Mouse (Mus musculus): ENCODE results near the gene Smoc2. TPM values are rescaled to one million over a fixed set of nuclear protein-coding genes. Genes with fewer than 3 reads are reported as not detected.

Gene Smoc2
- polyA plus RNA-seq, 1 experiment from 2014 or later, result 184 TPM

- Histone ChIP-seq H3K4me1 (replicated peaks; ENCODE audit: control insufficient read depth, insufficient read depth, low read length) (no peaks in the 10 kb centered on the region), H3K4me3 (ENCODE audit: low read depth, low read length) (no peak overlapping the region), H3K36me3 (ENCODE audit: control insufficient read depth, insufficient read depth, low read length) (no peaks in the 10 kb centered on the region), H3K27me3 (replicated peaks; ENCODE audit: control insufficient read depth, insufficient read depth, low read length) (no peaks in the 10 kb centered on the region), H3K9ac (ENCODE audit: low read length) (no peak overlapping the region), H3K4me2 (ENCODE audit: low read length) (no peak overlapping the region), H3K27ac (ENCODE audit: low read depth) (no peak overlapping the region), H3K9me3 (ENCODE audit: control insufficient read depth, low read length) (no peaks in the 10 kb centered on the region)
- 83% methylated on average over 4 of the region's 4 CpGs for WGBS
- DNase-seq (ENCODE audit: low spot score) (no peak), ATAC-seq (replicated peaks; ENCODE audit: low FRiP score, low TSS enrichment, low read depth) (no peak)
Observed at GRCm38 (mm10) chr17:14345556-14345955, 66.2 kb downstream of the Smoc2 start.

- no peak overlapping the region for H3K9ac ChIP-seq (ENCODE audit: low read length)
- no peak overlapping the region for H3K27ac ChIP-seq (ENCODE audit: low read depth)
- DNase-seq (ENCODE audit: low spot score) (no peak), ATAC-seq (replicated peaks; ENCODE audit: low FRiP score, low TSS enrichment, low read depth) (no peak)
- WGBS, result 85% methylated on average over 3 of the region's 3 CpGs
- no peaks in the 10 kb centered on the region for H3K27me3 ChIP-seq (replicated peaks; ENCODE audit: control insufficient read depth, insufficient read depth, low read length)
- H3K36me3 ChIP-seq (ENCODE audit: control insufficient read depth, insufficient read depth, low read length), result no peaks in the 10 kb centered on the region
- no peaks in the 10 kb centered on the region for H3K4me1 ChIP-seq (replicated peaks; ENCODE audit: control insufficient read depth, insufficient read depth, low read length)
- H3K4me3 ChIP-seq (ENCODE audit: low read depth, low read length), result no peak overlapping the region
- no peak overlapping the region for H3K4me2 ChIP-seq (ENCODE audit: low read length)
- H3K9me3 ChIP-seq (ENCODE audit: control insufficient read depth, low read length), result no peaks in the 10 kb centered on the region
Observed at GRCm38 (mm10) chr17:14346891-14347290, 67.6 kb downstream of the Smoc2 start.

- Histone ChIP-seq H3K4me1 (replicated peaks; ENCODE audit: control insufficient read depth, insufficient read depth, low read length) (peaks cover 8% of the 10 kb centered on the region), H3K27me3 (replicated peaks; ENCODE audit: control insufficient read depth, insufficient read depth, low read length) (no peaks in the 10 kb centered on the region), H3K4me2 (ENCODE audit: low read length) (no peak overlapping the region), H3K9me3 (ENCODE audit: control insufficient read depth, low read length) (no peaks in the 10 kb centered on the region), H3K36me3 (ENCODE audit: control insufficient read depth, insufficient read depth, low read length) (no peaks in the 10 kb centered on the region), H3K9ac (ENCODE audit: low read length) (no peak overlapping the region), H3K4me3 (ENCODE audit: low read depth, low read length) (no peak overlapping the region), H3K27ac (ENCODE audit: low read depth) (no peak overlapping the region)
- ATAC-seq (replicated peaks; ENCODE audit: low FRiP score, low TSS enrichment, low read depth) (no peak), DNase-seq (ENCODE audit: low spot score) (no peak)
- 70% methylated on average over 6 of the region's 6 CpGs for WGBS
Observed at GRCm38 (mm10) chr17:14349086-14349814, 69.9 kb downstream of the Smoc2 start.

- no peaks in the 10 kb centered on the region for H3K27me3 ChIP-seq (replicated peaks; ENCODE audit: control insufficient read depth, insufficient read depth, low read length)
- WGBS, result 31% methylated on average over 10 of the region's 10 CpGs
- H3K4me2 ChIP-seq (ENCODE audit: low read length), result no peak overlapping the region
- H3K36me3 ChIP-seq (ENCODE audit: control insufficient read depth, insufficient read depth, low read length), result 0 out of 2 replicates have a peak, but pooled peaks cover 6% of the 10 kb centered on the region
- peaks cover 8% of the 10 kb centered on the region for H3K4me1 ChIP-seq (replicated peaks; ENCODE audit: control insufficient read depth, insufficient read depth, low read length)
- DNase-seq (ENCODE audit: low spot score) (peak; percentile 64), ATAC-seq (replicated peaks; ENCODE audit: low FRiP score, low TSS enrichment, low read depth) (peak; percentile 92)
- no peak overlapping the region for H3K4me3 ChIP-seq (ENCODE audit: low read depth, low read length)
- peak overlapping the region; percentile 80 for H3K27ac ChIP-seq (ENCODE audit: low read depth)
- no peak overlapping the region for H3K9ac ChIP-seq (ENCODE audit: low read length)
- no peaks in the 10 kb centered on the region for H3K9me3 ChIP-seq (ENCODE audit: control insufficient read depth, low read length)
Observed at GRCm38 (mm10) chr17:14353219-14354079, 74.1 kb downstream of the Smoc2 start.

- DNase-seq (ENCODE audit: low spot score) (no peak), ATAC-seq (replicated peaks; ENCODE audit: low FRiP score, low TSS enrichment, low read depth) (no peak)
- Histone ChIP-seq H3K4me2 (ENCODE audit: low read length) (no peak overlapping the region), H3K27me3 (replicated peaks; ENCODE audit: control insufficient read depth, insufficient read depth, low read length) (no peaks in the 10 kb centered on the region), H3K36me3 (ENCODE audit: control insufficient read depth, insufficient read depth, low read length) (0 out of 2 replicates have a peak, but pooled peaks cover 1% of the 10 kb centered on the region), H3K9ac (ENCODE audit: low read length) (no peak overlapping the region), H3K4me3 (ENCODE audit: low read depth, low read length) (no peak overlapping the region), H3K4me1 (replicated peaks; ENCODE audit: control insufficient read depth, insufficient read depth, low read length) (no peaks in the 10 kb centered on the region), H3K27ac (ENCODE audit: low read depth) (no peak overlapping the region), H3K9me3 (ENCODE audit: control insufficient read depth, low read length) (no peaks in the 10 kb centered on the region)
- 100% methylated on average over 1 of the region's 1 CpGs for WGBS
Observed at GRCm38 (mm10) chr17:14361511-14361910, 82.2 kb downstream of the Smoc2 start.

- H3K4me2 ChIP-seq (ENCODE audit: low read length), result no peak overlapping the region
- no peaks in the 10 kb centered on the region for H3K36me3 ChIP-seq (ENCODE audit: control insufficient read depth, insufficient read depth, low read length)
- H3K4me1 ChIP-seq (replicated peaks; ENCODE audit: control insufficient read depth, insufficient read depth, low read length), result no peaks in the 10 kb centered on the region
- DNase-seq (ENCODE audit: low spot score), result no peak
- no peak overlapping the region for H3K9ac ChIP-seq (ENCODE audit: low read length)
- H3K9me3 ChIP-seq (ENCODE audit: control insufficient read depth, low read length), result no peaks in the 10 kb centered on the region
- no peaks in the 10 kb centered on the region for H3K27me3 ChIP-seq (replicated peaks; ENCODE audit: control insufficient read depth, insufficient read depth, low read length)
- no peak overlapping the region for H3K4me3 ChIP-seq (ENCODE audit: low read depth, low read length)
- 85% methylated on average over 5 of the region's 5 CpGs for WGBS
- ATAC-seq (replicated peaks; ENCODE audit: low FRiP score, low TSS enrichment, low read depth), result no peak
- no peak overlapping the region for H3K27ac ChIP-seq (ENCODE audit: low read depth)
Observed at GRCm38 (mm10) chr17:14370476-14370875, 91.2 kb downstream of the Smoc2 start.

GRCm38 (mm10) chr17:14371606-14372005, 92.3 kb downstream of the Smoc2 start:
- ATAC-seq (replicated peaks; ENCODE audit: low FRiP score, low TSS enrichment, low read depth) (no peak), DNase-seq (ENCODE audit: low spot score) (no peak)
- H3K4me3 ChIP-seq (ENCODE audit: low read depth, low read length), result no peak overlapping the region
- H3K9me3 ChIP-seq (ENCODE audit: control insufficient read depth, low read length), result no peaks in the 10 kb centered on the region
- 60% methylated on average over 6 of the region's 6 CpGs for WGBS
- peaks cover 7% of the 10 kb centered on the region; the same call in 1 of the 2 replicates for H3K4me1 ChIP-seq (replicated peaks; ENCODE audit: control insufficient read depth, insufficient read depth, low read length)
- H3K4me2 ChIP-seq (ENCODE audit: low read length), result no peak overlapping the region
- no peaks in the 10 kb centered on the region for H3K27me3 ChIP-seq (replicated peaks; ENCODE audit: control insufficient read depth, insufficient read depth, low read length)
- no peak overlapping the region for H3K27ac ChIP-seq (ENCODE audit: low read depth)
- no peak overlapping the region for H3K9ac ChIP-seq (ENCODE audit: low read length)
- H3K36me3 ChIP-seq (ENCODE audit: control insufficient read depth, insufficient read depth, low read length), result no peaks in the 10 kb centered on the region

- ATAC-seq (replicated peaks; ENCODE audit: low FRiP score, low TSS enrichment, low read depth) (no peak), DNase-seq (ENCODE audit: low spot score) (no peak)
- WGBS, result 86% methylated on average over 25 of the region's 25 CpGs
- Histone ChIP-seq H3K9ac (ENCODE audit: low read length) (no peak overlapping the region), H3K4me3 (ENCODE audit: low read depth, low read length) (no peak overlapping the region), H3K27ac (ENCODE audit: low read depth) (no peak overlapping the region), H3K4me2 (ENCODE audit: low read length) (no peak overlapping the region), H3K4me1 (replicated peaks; ENCODE audit: control insufficient read depth, insufficient read depth, low read length) (peaks cover 7% of the 10 kb centered on the region; the same call in 1 of the 2 replicates), H3K9me3 (ENCODE audit: control insufficient read depth, low read length) (no peaks in the 10 kb centered on the region), H3K36me3 (ENCODE audit: control insufficient read depth, insufficient read depth, low read length) (no peaks in the 10 kb centered on the region), H3K27me3 (replicated peaks; ENCODE audit: control insufficient read depth, insufficient read depth, low read length) (no peaks in the 10 kb centered on the region)
Observed at GRCm38 (mm10) chr17:14372324-14373145, 93.2 kb downstream of the Smoc2 start.

All from intestine, embryonic 14.5 days (tissue).